Mouse (Mus musculus) brown adipose tissue, adult 24 weeks (tissue): ENCODE results near the gene Mgat4e. TPM values are rescaled to one million over a fixed set of nuclear protein-coding genes. Genes with fewer than 3 reads are reported as not detected.

Experiments
- H3K27ac ChIP-seq: fragments of 200-500 bp; replicated peaks from 2 replicates; pipeline ENCODE4 v1.5.1; 2012; ENCODE audit warnings: low read depth, mild to moderate bottlenecking, low read length
- H3K4me1 ChIP-seq: fragments of 200-500 bp; 2 replicates; pipeline ENCODE4 v1.6.1; 2012; ENCODE audit warnings: low read length, mixed read lengths; ENCODE audit not compliant: control insufficient read depth, insufficient read depth, insufficient read length
- H3K4me3 ChIP-seq: fragments of 200-500 bp; 2 replicates; pipeline ENCODE4 v1.5.1; 2012; ENCODE audit warnings: low read depth, mild to moderate bottlenecking, low read length, moderate library complexity; ENCODE audit not compliant: insufficient read depth
- polyA plus RNA-seq: library from polyadenylated mRNA; stranded (reverse); fragments of >200 nt; gene quantifications from 2 replicates; pipeline ENCODE4 v1.2.4, GENCODE M21; 2012; ENCODE audit not compliant: missing spikeins, insufficient read depth, insufficient read length

Mgat4e gene
- polyA plus RNA-seq, 1 experiment, result not detected

DNA sequence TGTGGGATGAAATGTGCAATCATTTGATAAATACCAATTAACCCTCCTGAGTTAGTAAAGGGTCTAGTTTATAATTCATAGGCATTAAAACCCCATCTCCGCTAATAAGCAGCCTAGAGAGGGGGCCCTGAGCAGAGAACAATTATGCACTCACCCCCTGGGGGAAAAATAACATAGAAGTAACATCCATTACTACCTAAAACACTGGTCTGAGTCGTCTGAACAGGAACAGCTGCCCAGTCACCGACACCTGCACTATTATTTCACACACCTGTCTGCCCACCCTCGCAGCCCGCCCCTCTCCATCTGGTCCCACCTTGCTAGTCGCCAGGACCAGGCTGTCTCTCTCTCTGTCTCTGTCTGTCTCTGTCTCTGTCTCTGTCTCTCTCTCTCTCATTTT lies 36.9 kb downstream of the Mgat4e start:
- H3K4me3 ChIP-seq, result no peak overlapping the region
- H3K4me1 ChIP-seq, result no peaks in the 10 kb centered on the region
- H3K27ac ChIP-seq, result no peak overlapping the region

DNA sequence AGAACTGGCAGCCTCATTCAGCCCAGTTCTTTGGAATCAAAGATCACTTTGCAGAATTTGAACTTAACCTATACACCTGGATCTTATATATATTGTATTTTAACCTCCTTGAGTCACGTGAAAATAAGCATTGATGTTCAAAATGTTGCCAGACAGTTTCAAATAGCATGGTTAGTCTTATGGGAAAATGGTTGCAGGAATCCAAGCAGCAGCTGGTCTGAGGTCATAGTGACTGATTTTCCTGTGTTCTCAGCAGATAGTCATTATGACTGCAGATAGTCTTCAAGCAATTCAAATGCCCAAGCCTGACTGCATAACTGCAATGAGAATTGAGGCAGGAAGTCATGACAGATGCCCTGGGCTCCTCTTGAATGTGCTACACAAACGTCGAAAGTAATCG lies 37.3 kb downstream of the Mgat4e start:
- Histone ChIP-seq H3K4me1 (no peaks in the 10 kb centered on the region), H3K4me3 (no peak overlapping the region), H3K27ac (no peak overlapping the region)

DNA sequence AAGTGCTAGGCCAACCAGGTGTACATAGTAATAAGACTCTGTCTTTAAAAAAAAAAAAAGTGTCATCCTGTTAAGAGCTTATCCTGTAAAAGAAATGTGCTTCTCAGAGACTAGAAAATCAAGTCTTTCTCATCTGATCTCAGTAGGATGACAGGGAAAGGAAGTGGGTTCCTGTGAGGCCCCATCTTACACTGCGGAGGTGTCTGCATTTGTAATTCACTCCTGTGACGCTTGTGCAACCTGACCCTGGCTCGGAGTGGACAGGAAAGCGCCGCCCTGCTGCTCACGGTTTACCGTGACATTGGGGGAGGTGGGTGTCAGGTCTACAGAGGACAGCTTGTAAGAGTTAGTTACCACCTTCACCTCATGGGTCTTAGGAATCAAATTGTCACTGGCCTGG lies 39.5 kb downstream of the Mgat4e start:
- Histone ChIP-seq H3K4me1 (no peaks in the 10 kb centered on the region), H3K4me3 (no peak overlapping the region)

DNA sequence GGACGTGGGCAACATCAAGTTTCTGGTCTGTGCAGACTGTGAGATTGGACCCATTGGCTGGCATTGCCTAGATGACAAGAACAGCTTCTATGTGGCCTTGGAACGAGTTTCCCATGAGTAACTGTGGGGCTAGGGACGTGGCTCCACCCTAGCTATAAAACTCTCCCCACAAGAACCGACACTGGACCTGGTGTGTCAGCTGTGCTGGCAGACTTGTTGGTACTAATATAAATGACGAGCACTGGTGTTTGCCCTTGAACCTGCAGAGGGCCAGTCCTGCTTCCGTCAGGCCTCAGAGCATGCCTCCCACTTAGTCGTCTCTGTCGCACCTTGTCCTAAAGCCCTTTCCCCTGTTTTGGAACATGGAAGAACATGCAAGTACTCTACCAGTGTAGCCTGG lies 43.3 kb downstream of the Mgat4e start:
- Histone ChIP-seq H3K27ac (no peak overlapping the region), H3K4me3 (no peak overlapping the region), H3K4me1 (no peaks in the 10 kb centered on the region)

More for the DNA sequence above, 39.5 kb downstream of the Mgat4e start:
- no peak overlapping the region for H3K27ac ChIP-seq

DNA sequence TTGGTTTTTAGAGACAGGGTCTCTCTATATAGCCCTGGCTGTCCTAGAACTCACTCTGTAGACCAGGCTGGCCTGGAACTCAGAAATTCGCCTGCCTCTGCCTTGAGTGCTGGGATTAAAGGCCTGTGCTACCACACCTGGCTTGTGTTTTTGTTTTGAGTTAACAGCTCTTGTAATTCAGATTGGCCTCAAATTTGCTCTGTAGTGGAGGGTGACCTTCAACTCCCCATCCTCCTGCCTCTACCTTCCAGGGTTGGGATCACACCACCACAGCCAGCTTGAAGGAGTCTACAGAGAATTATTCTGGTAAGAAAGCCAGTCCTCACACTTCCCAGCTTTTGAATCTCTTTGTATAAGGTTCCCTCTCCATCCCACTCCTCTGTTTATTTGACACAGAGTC lies 48.6 kb downstream of the Mgat4e start:
- peaks cover 6% of the 10 kb centered on the region; the same call in 1 of the 2 replicates for H3K4me1 ChIP-seq
- H3K4me3 ChIP-seq, result no peak overlapping the region
- H3K27ac ChIP-seq, result no peak overlapping the region

DNA sequence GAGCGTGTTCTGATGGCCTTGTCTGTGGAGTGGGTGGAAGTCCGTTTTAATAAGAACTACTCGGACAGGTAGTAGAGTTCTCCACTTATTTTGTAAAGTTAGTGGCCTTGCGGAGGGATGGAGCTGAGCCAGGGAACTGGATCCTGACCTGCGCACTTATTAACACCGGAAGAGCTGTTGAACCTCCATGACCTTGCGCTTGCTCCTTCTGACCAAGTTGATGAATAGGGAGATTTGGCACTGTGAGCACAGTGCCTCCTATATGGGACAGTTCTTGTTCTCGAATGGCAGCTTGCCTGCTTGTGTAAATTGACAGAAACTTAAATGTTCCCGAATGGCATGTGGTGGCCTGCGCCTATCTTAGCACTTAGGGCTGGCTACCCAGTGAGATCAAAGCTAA lies 53.5 kb downstream of the Mgat4e start:
- Histone ChIP-seq H3K4me3 (peak overlapping the region; percentile 77), H3K27ac (peak overlapping the region; percentile 84), H3K4me1 (peaks cover 10% of the 10 kb centered on the region; the same call in 1 of the 2 replicates)

DNA sequence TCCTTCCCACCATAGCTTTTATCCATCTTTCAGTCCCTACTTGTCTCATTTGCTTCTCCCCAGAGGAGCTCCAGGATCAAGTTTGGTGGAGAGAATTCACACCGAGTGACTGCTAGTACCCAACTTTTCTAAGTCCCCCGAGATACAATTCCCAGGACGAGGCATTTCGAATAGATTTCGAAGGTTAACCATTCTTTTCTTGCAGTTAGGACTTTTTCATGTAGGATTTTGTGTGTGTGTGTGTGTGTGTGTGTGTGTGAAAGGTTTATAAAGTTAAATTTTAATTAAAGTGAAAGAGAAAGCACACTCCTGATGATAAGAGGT lies 54.3 kb downstream of the Mgat4e start:
- Histone ChIP-seq H3K4me1 (peaks cover 10% of the 10 kb centered on the region; the same call in 1 of the 2 replicates), H3K27ac (peak overlapping the region; percentile 84), H3K4me3 (peak overlapping the region; percentile 77)

DNA sequence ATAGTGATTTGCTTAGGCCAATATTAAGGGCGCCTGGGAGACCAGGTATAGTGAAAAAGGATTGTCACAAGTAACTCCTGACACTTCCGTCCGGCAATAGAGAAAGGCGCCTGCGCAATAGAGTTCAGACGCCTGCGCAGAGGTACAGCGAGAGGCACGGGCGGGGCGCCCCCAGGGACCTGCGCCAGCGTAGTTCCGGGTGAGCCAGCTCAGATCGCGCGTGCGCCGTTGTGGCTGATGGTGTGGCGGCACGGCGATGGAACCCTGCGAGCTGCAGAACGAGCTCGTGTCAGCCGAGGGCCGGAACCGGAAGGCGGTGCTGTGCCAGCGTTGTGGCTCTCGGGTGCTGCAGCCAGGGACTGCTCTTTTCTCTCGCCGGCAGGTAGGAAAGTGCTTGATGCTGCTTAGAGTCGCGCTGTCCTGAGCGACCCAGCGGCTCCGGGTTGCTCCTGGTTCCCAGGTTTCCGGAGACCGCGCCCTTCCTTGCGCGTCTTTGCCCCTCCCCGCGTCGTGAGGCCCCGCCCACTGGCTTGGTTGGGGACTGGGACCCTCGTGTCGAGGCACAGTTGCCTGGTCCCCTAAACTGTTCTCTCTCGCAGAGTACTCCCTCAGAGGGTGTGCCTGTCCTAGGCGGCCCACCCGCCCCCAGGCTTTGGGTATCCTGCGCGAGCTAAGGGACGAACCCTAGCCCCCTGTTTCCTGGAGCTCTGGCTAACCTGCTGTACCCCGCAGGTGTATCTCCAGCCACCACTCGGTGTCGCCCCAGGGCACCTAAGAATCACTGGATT lies 54.9 kb downstream of the Mgat4e start, which contains the start of gene Rabif:
Gene Rabif (plus strand): TSS at position 221 of the 788 bp plus-strand sequence.
- Histone ChIP-seq H3K27ac (peak within 1 kb of the TSS; percentile 85), H3K4me1 (peaks cover 10% of the 10 kb centered on the region; the same call in 1 of the 2 replicates), H3K4me3 (peak within 1 kb of the TSS; percentile 77)

DNA sequence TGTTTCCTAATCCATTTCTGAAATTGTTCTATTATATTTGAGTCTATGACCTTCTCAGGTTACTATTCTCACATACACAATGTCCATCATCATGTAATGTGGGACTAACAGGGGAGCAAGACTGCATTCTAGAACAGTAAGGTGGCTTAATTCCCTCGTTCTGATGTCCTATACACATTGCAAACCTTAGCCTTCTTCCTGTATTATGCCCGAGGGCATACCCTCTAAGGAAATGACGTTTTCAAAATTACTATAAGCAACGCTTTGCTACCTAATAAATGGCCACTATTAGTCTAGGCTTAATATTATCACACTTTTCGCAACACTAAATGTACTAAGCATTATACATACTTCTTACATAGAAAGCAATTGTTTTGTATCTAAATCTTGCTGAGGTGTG lies 55.5 kb downstream of the Mgat4e start:
- H3K4me1 ChIP-seq, result peaks cover 10% of the 10 kb centered on the region; the same call in 1 of the 2 replicates
- peak overlapping the region; percentile 77 for H3K4me3 ChIP-seq
- peak overlapping the region; percentile 85 for H3K27ac ChIP-seq

DNA sequence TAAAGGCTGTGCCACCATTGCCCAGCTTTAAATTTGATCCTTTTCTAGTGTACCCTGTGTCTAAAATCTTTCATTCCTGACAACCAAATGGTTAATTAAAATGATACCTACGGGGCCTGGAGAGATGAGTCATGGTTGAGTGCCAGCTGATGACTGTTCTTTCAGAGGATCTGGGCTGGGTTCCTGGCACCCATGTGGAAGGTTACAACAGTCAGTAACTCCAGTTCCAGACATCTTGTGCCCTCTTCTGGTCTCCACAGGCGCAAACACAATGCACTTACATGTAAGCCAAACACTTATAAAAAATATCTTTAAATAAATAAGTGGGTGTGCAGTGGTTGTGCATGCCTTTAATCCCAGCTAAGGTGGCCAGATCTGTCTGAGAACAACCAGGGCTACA lies 56.0 kb downstream of the Mgat4e start:
- peaks cover 10% of the 10 kb centered on the region; the same call in 1 of the 2 replicates for H3K4me1 ChIP-seq
- no peak overlapping the region for H3K27ac ChIP-seq
- no peak overlapping the region for H3K4me3 ChIP-seq

DNA sequence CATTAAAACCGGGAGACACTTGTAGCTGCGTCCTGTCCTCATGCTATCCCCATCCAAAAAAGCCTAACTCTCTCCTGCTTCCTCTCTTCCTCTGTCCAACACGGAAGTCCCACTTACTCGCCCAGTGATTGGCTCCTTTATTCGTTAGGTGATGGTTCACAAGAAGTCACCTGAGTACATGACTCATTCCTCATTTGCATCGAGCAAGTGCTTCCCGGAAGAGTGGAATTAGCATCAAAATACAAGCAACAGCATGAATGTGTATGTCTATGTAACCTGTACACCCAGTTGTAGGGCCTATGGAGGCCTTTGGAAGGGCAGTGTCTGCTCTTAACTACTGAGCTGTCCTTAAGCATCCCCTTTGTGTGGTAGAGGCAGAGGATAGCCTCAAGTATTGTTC lies 57.2 kb downstream of the Mgat4e start:
- H3K4me3 ChIP-seq, result no peak overlapping the region
- H3K27ac ChIP-seq, result no peak overlapping the region
- peaks cover 10% of the 10 kb centered on the region; the same call in 1 of the 2 replicates for H3K4me1 ChIP-seq

Other genes starting within 250 kb of the Mgat4e start
- 1.7 TPM in 1 of 2 replicates, not detected in the other for gene Ppfia4, start 216.8 kb downstream of the Mgat4e start, polyA plus RNA-seq
- 20.2 and 20.8 TPM in 2 replicates for gene Tmem183a, start 187.7 kb downstream of the Mgat4e start, polyA plus RNA-seq
- gene 4933406M09Rik, start 163.7 kb downstream of the Mgat4e start, polyA plus RNA-seq, result not detected in 2 replicates
- gene Cyb5r1, start 144.1 kb downstream of the Mgat4e start, polyA plus RNA-seq, result 21.2 and 26.5 TPM in 2 replicates
- gene Adipor1, start 134.3 kb downstream of the Mgat4e start, polyA plus RNA-seq, result 94.9 and 119 TPM in 2 replicates
- gene Klhl12, start 94.2 kb downstream of the Mgat4e start, polyA plus RNA-seq, result 7.0 and 9.9 TPM in 2 replicates
- 24.7 and 25.4 TPM in 2 replicates for gene Rabif, start 55.0 kb downstream of the Mgat4e start, polyA plus RNA-seq
- gene Kdm5b, start 10.5 kb upstream of the Mgat4e start, polyA plus RNA-seq, result 6.8 and 8.9 TPM in 2 replicates
- not detected in 2 replicates for gene Syt2, start 97.0 kb upstream of the Mgat4e start, polyA plus RNA-seq